ENCODE assay signal across 9 mouse cellular contexts in genomic region chr7:27132588-27132987, GRCm38 (mm10). TPM values are rescaled to one million over a fixed set of nuclear protein-coding genes. Genes with fewer than 3 reads are reported as not detected.
A peak's percentile ranks its signal among the peaks of the same experiment; 100 is the strongest.
DNase-seq lines count a peak whose midpoint lies in the region; ATAC-seq and TF ChIP-seq lines count a peak whose summit lies in the region.
"Had no signal": no experiment of that assay in that cellular context is flagged by ENCODE, and none has a peak within 500 bp of the region (broad histone marks: within the 10 kb centered on the region; RNA-seq: fewer than 3 reads in every experiment).

No protein-coding gene starts in this region.

- no peak overlapping the region for H3K27ac ChIP-seq in forebrain, embryonic 10.5 days
- H3K27ac ChIP-seq in forebrain, embryonic 12.5 days, result no peak overlapping the region
- no peak overlapping the region for H3K27ac ChIP-seq in spleen, adult 2 months (ENCODE audit: insufficient read depth, low read length)
- no peak overlapping the region for H3K27ac ChIP-seq in cortical plate, adult 2 months (ENCODE audit: insufficient read depth, low read length)
- H3K27ac ChIP-seq in intestine, embryonic 15.5 days, result no peak overlapping the region
- no peak overlapping the region for H3K27ac ChIP-seq in liver, embryonic 14.5 days
- H3K27ac ChIP-seq: stomach, embryonic 15.5 days had no signal

- no peak overlapping the region for H3K9ac ChIP-seq in forebrain, embryonic 12.5 days
- H3K9ac ChIP-seq in intestine, embryonic 15.5 days, result no peak overlapping the region
- no peak overlapping the region for H3K9ac ChIP-seq in liver, embryonic 14.5 days (replicated peaks)
- H3K9ac ChIP-seq: stomach, embryonic 15.5 days had no signal

- H3K27me3 ChIP-seq in forebrain, embryonic 10.5 days (ENCODE audit: poor library complexity, severe bottlenecking), result no peaks in the 10 kb centered on the region
- no peaks in the 10 kb centered on the region for H3K27me3 ChIP-seq in forebrain, embryonic 12.5 days
- H3K27me3 ChIP-seq in spleen, adult 2 months (ENCODE audit: control insufficient read depth, insufficient read depth, low read length), result no peaks in the 10 kb centered on the region
- no peaks in the 10 kb centered on the region for H3K27me3 ChIP-seq in intestine, embryonic 15.5 days (replicated peaks)
- no peaks in the 10 kb centered on the region for H3K27me3 ChIP-seq in liver, embryonic 14.5 days (ENCODE audit: control insufficient read depth, insufficient read depth, low read length)
- H3K27me3 ChIP-seq: stomach, embryonic 15.5 days had no signal

- H3K4me2 ChIP-seq in forebrain, embryonic 12.5 days, result no peak overlapping the region
- H3K4me2 ChIP-seq in intestine, embryonic 15.5 days (replicated peaks), result no peak overlapping the region; the same call in 1 of the 2 replicates
- 0 out of 2 replicates have a peak overlapping the region, but pooled peaks have one; percentile 18 for H3K4me2 ChIP-seq in liver, embryonic 14.5 days (ENCODE audit: low read depth)
- H3K4me2 ChIP-seq: stomach, embryonic 15.5 days had no signal

- no peak for TF ChIP-seq EP300 in liver, embryonic 14.5 days (IDR thresholded peaks at IDR 0.05; ENCODE audit: low read depth)

- no peak for ATAC-seq in forebrain, embryonic 12.5 days (ENCODE audit: low FRiP score)
- 0 out of 2 replicates have a peak, but pooled peaks have one; percentile 2 for ATAC-seq in intestine, embryonic 15.5 days
- no peak for ATAC-seq in liver, embryonic 14.5 days (ENCODE audit: insufficient read depth)

- peak; percentile 56 for DNase-seq in forebrain, embryonic 10.5 days (ENCODE audit: extremely low spot score, low spot score)
- DNase-seq in spleen, adult 2 months (ENCODE audit: low read depth in 1 of 2, low spot score in 2 of 2), result no peak
- DNase-seq in spleen, adult 12 weeks (ENCODE audit: low spot score), result no peak
- DNase-seq in liver, embryonic 14.5 days (ENCODE audit: low read depth in 3 of 3, low spot score in 3 of 3), result peak in 2 of 3 experiments; percentile 13 to 17
- DNase-seq in telencephalon, adult 2 months (ENCODE audit: low read depth, low spot score), result peak; percentile 32

- TF ChIP-seq POLR2A in spleen, adult 2 months (IDR thresholded peaks at IDR 0.05; ENCODE audit: low read depth, low read length), result no peak
- TF ChIP-seq POLR2A in cortical plate, adult 2 months (IDR thresholded peaks at IDR 0.05; ENCODE audit: extremely low read depth, insufficient read depth, low read length), result no peak

- no peaks in the 10 kb centered on the region for H3K36me3 ChIP-seq in forebrain, embryonic 10.5 days (replicated peaks)
- H3K36me3 ChIP-seq in forebrain, embryonic 12.5 days (replicated peaks), result no peaks in the 10 kb centered on the region
- no peaks in the 10 kb centered on the region for H3K36me3 ChIP-seq in spleen, adult 2 months (ENCODE audit: control insufficient read depth, insufficient read depth, low read length)
- H3K36me3 ChIP-seq in intestine, embryonic 15.5 days, result no peaks in the 10 kb centered on the region
- H3K36me3 ChIP-seq in liver, embryonic 14.5 days (replicated peaks; ENCODE audit: control insufficient read depth, insufficient read depth, low read depth), result no peaks in the 10 kb centered on the region
- H3K36me3 ChIP-seq: stomach, embryonic 15.5 days had no signal

- no peak overlapping the region for H3K4me3 ChIP-seq in forebrain, embryonic 10.5 days
- no peak overlapping the region for H3K4me3 ChIP-seq in forebrain, embryonic 12.5 days (replicated peaks)
- no peak overlapping the region for H3K4me3 ChIP-seq in spleen, adult 2 months (ENCODE audit: extremely low read depth, insufficient read depth, insufficient read length)
- H3K4me3 ChIP-seq in cortical plate, adult 2 months (ENCODE audit: insufficient read depth, low read length), result no peak overlapping the region
- H3K4me3 ChIP-seq in intestine, embryonic 15.5 days (replicated peaks), result no peak overlapping the region
- no peak overlapping the region for H3K4me3 ChIP-seq in liver, embryonic 14.5 days (ENCODE audit: insufficient read depth in 1 of 2, low read depth in 2 of 2, low read length in 2 of 2)
- H3K4me3 ChIP-seq: stomach, embryonic 15.5 days had no signal

- 14% methylated on average over 10 of the region's 10 CpGs for WGBS in forebrain, embryonic 10.5 days
- 14% methylated on average over 10 of the region's 10 CpGs for WGBS in forebrain, embryonic 12.5 days
- WGBS in spleen, adult 2 months, result 20% methylated on average over 10 of the region's 10 CpGs
- WGBS in intestine, embryonic 15.5 days, result 13% methylated on average over 10 of the region's 10 CpGs
- WGBS in liver, embryonic 14.5 days (ENCODE audit: insufficient replicate concordance), result 12% methylated on average over 10 of the region's 10 CpGs

- H3K4me1 ChIP-seq in forebrain, embryonic 10.5 days, result no peaks in the 10 kb centered on the region
- H3K4me1 ChIP-seq in forebrain, embryonic 12.5 days, result no peaks in the 10 kb centered on the region
- no peaks in the 10 kb centered on the region for H3K4me1 ChIP-seq in spleen, adult 2 months (ENCODE audit: control insufficient read depth, insufficient read depth, insufficient read length)
- no peaks in the 10 kb centered on the region for H3K4me1 ChIP-seq in cortical plate, adult 2 months (ENCODE audit: control insufficient read depth, insufficient read depth, low read length)
- 0 out of 2 replicates have a peak, but pooled peaks cover 5% of the 10 kb centered on the region for H3K4me1 ChIP-seq in intestine, embryonic 15.5 days (replicated peaks)
- no peaks in the 10 kb centered on the region for H3K4me1 ChIP-seq in liver, embryonic 14.5 days (replicated peaks; ENCODE audit: control insufficient read depth in 2 of 2, insufficient read depth in 2 of 2, low read length in 1 of 2)

- peak; percentile 21; the same call in 1 of the 2 replicates for TF ChIP-seq CTCF in spleen, adult 2 months (IDR thresholded peaks at IDR 0.05; ENCODE audit: extremely low read depth, insufficient read depth, insufficient read length, insufficient replicate concordance)
- peak; percentile 28; the same call in 1 of the 2 replicates for TF ChIP-seq CTCF in cortical plate, adult 2 months (IDR thresholded peaks at IDR 0.05; ENCODE audit: extremely low read depth, insufficient read depth, low read length)
- peak; percentile 47 for TF ChIP-seq CTCF in liver, embryonic 14.5 days (IDR thresholded peaks at IDR 0.05; ENCODE audit: low read depth)

- peaks cover 6% of the 10 kb centered on the region; the same call in 1 of the 2 replicates for H3K9me3 ChIP-seq in forebrain, embryonic 10.5 days
- H3K9me3 ChIP-seq in forebrain, embryonic 12.5 days, result no peaks in the 10 kb centered on the region
- H3K9me3 ChIP-seq in intestine, embryonic 15.5 days, result no peaks in the 10 kb centered on the region
- no peaks in the 10 kb centered on the region for H3K9me3 ChIP-seq in liver, embryonic 14.5 days (ENCODE audit: control insufficient read depth, low read length)
- H3K9me3 ChIP-seq: stomach, embryonic 15.5 days had no signal

RNA-seq across cellular contexts. Expression of gene Cyp2f2, which starts 12.9 kb away (rescaled TPM):
- polyA plus RNA-seq in forebrain, embryonic 10.5 days (2016; fragmentation: Nextera tagmentation; extraction: Ambion mirVana), result not detected in 2 replicates
- polyA plus RNA-seq in forebrain, embryonic 12.5 days (2016; fragmentation: Nextera tagmentation; extraction: Ambion mirVana), result not detected in 2 replicates
- polyA plus RNA-seq in spleen, adult 2 months (2012; rRNA removed), result 0.12 and 0.34 TPM in 2 replicates
- 1.3 and 1.7 TPM in 2 replicates for polyA plus RNA-seq in cortical plate, adult 2 months (2012; rRNA removed)
- polyA plus RNA-seq in intestine, embryonic 15.5 days (2015; fragmentation: Nextera tagmentation; extraction: Ambion mirVana), result 0.09 and 0.13 TPM in 2 replicates
- polyA plus RNA-seq in liver, embryonic 14.5 days (2012; rRNA removed), result 0.09 and 0.21 TPM in 2 replicates
- polyA plus RNA-seq in liver, embryonic 14.5 days (2014; fragmentation: Nextera tagmentation; extraction: Ambion mirVana), result 0.32 and 0.45 TPM in 2 replicates

RNA-seq across cellular contexts. Expression of gene Cyp2t4, which starts 20.9 kb away (rescaled TPM):
- polyA plus RNA-seq in forebrain, embryonic 10.5 days (2016; fragmentation: Nextera tagmentation; extraction: Ambion mirVana), result 0.12 and 0.16 TPM in 2 replicates
- 0.15 and 0.34 TPM in 2 replicates for polyA plus RNA-seq in forebrain, embryonic 12.5 days (2016; fragmentation: Nextera tagmentation; extraction: Ambion mirVana)
- not detected in 2 replicates for polyA plus RNA-seq in spleen, adult 2 months (2012; rRNA removed)
- not detected in 2 replicates for polyA plus RNA-seq in cortical plate, adult 2 months (2012; rRNA removed)
- 0.09 and 0.16 TPM in 2 replicates for polyA plus RNA-seq in intestine, embryonic 15.5 days (2015; fragmentation: Nextera tagmentation; extraction: Ambion mirVana)
- polyA plus RNA-seq in liver, embryonic 14.5 days (2012; rRNA removed), result not detected in 2 replicates
- not detected in 2 replicates for polyA plus RNA-seq in liver, embryonic 14.5 days (2014; fragmentation: Nextera tagmentation; extraction: Ambion mirVana)
- polyA plus RNA-seq: stomach, embryonic 15.5 days had no signal

RNA-seq across cellular contexts. Expression of gene Egln2, which starts 34.0 kb away (rescaled TPM):
- polyA plus RNA-seq in forebrain, embryonic 10.5 days (2016; fragmentation: Nextera tagmentation; extraction: Ambion mirVana), result 73.7 and 74.0 TPM in 2 replicates
- 89.9 and 92.2 TPM in 2 replicates for polyA plus RNA-seq in forebrain, embryonic 12.5 days (2016; fragmentation: Nextera tagmentation; extraction: Ambion mirVana)
- polyA plus RNA-seq in spleen, adult 2 months (2012; rRNA removed), result 83.0 and 97.5 TPM in 2 replicates
- 111 and 112 TPM in 2 replicates for polyA plus RNA-seq in cortical plate, adult 2 months (2012; rRNA removed)
- 68.1 and 73.0 TPM in 2 replicates for polyA plus RNA-seq in intestine, embryonic 15.5 days (2015; fragmentation: Nextera tagmentation; extraction: Ambion mirVana)
- polyA plus RNA-seq in liver, embryonic 14.5 days (2012; rRNA removed), result 22.2 and 23.3 TPM in 2 replicates
- polyA plus RNA-seq in liver, embryonic 14.5 days (2014; fragmentation: Nextera tagmentation; extraction: Ambion mirVana), result 11.7 and 13.8 TPM in 2 replicates

RNA-seq across cellular contexts. Expression of gene Rab4b, which starts 46.1 kb away (rescaled TPM):
- 55.2 and 56.3 TPM in 2 replicates for polyA plus RNA-seq in forebrain, embryonic 10.5 days (2016; fragmentation: Nextera tagmentation; extraction: Ambion mirVana)
- 69.4 and 70.4 TPM in 2 replicates for polyA plus RNA-seq in forebrain, embryonic 12.5 days (2016; fragmentation: Nextera tagmentation; extraction: Ambion mirVana)
- polyA plus RNA-seq in spleen, adult 2 months (2012; rRNA removed), result 78.8 and 111 TPM in 2 replicates
- polyA plus RNA-seq in cortical plate, adult 2 months (2012; rRNA removed), result 150 and 154 TPM in 2 replicates
- 65.4 and 66.3 TPM in 2 replicates for polyA plus RNA-seq in intestine, embryonic 15.5 days (2015; fragmentation: Nextera tagmentation; extraction: Ambion mirVana)
- polyA plus RNA-seq in liver, embryonic 14.5 days (2012; rRNA removed), result 15.2 and 15.9 TPM in 2 replicates
- 18.3 and 19.1 TPM in 2 replicates for polyA plus RNA-seq in liver, embryonic 14.5 days (2014; fragmentation: Nextera tagmentation; extraction: Ambion mirVana)

RNA-seq across cellular contexts. Expression of gene Gm21983, which starts 48.3 kb away (rescaled TPM):
- not detected in 2 replicates for polyA plus RNA-seq in forebrain, embryonic 10.5 days (2016; fragmentation: Nextera tagmentation; extraction: Ambion mirVana)
- polyA plus RNA-seq in forebrain, embryonic 12.5 days (2016; fragmentation: Nextera tagmentation; extraction: Ambion mirVana), result 0.59 TPM in 1 of 2 replicates, not detected in the other
- not detected in 2 replicates for polyA plus RNA-seq in spleen, adult 2 months (2012; rRNA removed)
- polyA plus RNA-seq in cortical plate, adult 2 months (2012; rRNA removed), result not detected in 2 replicates
- not detected in 2 replicates for polyA plus RNA-seq in intestine, embryonic 15.5 days (2015; fragmentation: Nextera tagmentation; extraction: Ambion mirVana)
- polyA plus RNA-seq in liver, embryonic 14.5 days (2012; rRNA removed), result 0.04 TPM in 2 replicates
- 0.28 TPM in 1 of 2 replicates, not detected in the other for polyA plus RNA-seq in liver, embryonic 14.5 days (2014; fragmentation: Nextera tagmentation; extraction: Ambion mirVana)

Comparison
In these comparisons a context has a peak if more than half of its experiments do, and no peak if none do; other contexts are left out.
1. DNase-seq: peak in forebrain, embryonic 10.5 days (single experiment), liver, embryonic 14.5 days (2 of 3) and telencephalon, adult 2 months (single experiment); none in spleen, adult 2 months (0 of 2) and spleen, adult 12 weeks (single experiment).
2. Peak in every context shown above with its lines, with median percentiles within 50 percentile points of each other: CTCF ChIP-seq.